Mouse (Mus musculus) ovary, adult 18-20 months (tissue): Measurements from ENCODE around the gene Mdga1.
"Not testable (repeated sequence)": the region's sequence is repeated elsewhere in the genome, so short reads cannot be mapped to it uniquely, and the experiment has no call there.

Experiments
- DNase-seq: peaks from one replicate; pipeline ENCODE4 v3.0.0; 2022; ENCODE audit warnings: low spot score, mixed read lengths

The Mdga1 gene

GRCm38 (mm10) chr17:29798151-29798550 is 171.7 kb downstream of the Mdga1 start:
- no peak for DNase-seq

- no peak for DNase-seq
These were observed 173.1 kb downstream of the Mdga1 start for GRCm38 (mm10) chr17:29796787-29797186.

GRCm38 (mm10) chr17:29796086-29796485 is 173.8 kb downstream of the Mdga1 start:
- DNase-seq: peak; percentile 23

GRCm38 (mm10) chr17:29795050-29795770 is 174.7 kb downstream of the Mdga1 start:
- no peak for DNase-seq

GRCm38 (mm10) chr17:29791531-29792050 is 178.3 kb downstream of the Mdga1 start:
- DNase-seq: no peak

GRCm38 (mm10) chr17:29790231-29790740 is 179.6 kb downstream of the Mdga1 start:
- no peak for DNase-seq

- DNase-seq: no peak
These were observed 180.2 kb downstream of the Mdga1 start for GRCm38 (mm10) chr17:29789715-29790114.

GRCm38 (mm10) chr17:29788573-29788972 is 181.3 kb downstream of the Mdga1 start:
- no peak for DNase-seq

- no peak for DNase-seq
These were observed 185.1 kb downstream of the Mdga1 start for GRCm38 (mm10) chr17:29784820-29785219.

- DNase-seq: not testable (repeated sequence)
These were observed 188.4 kb downstream of the Mdga1 start for GRCm38 (mm10) chr17:29781472-29781871.

GRCm38 (mm10) chr17:29778021-29778420 is 191.9 kb downstream of the Mdga1 start:
- no peak for DNase-seq
